Mouse (Mus musculus) olfactory bulb, adult 2 months (tissue): ENCODE measurements around the gene Slc39a11. TPM values are rescaled to one million over a fixed set of nuclear protein-coding genes. Genes with fewer than 3 reads are reported as not detected.

Experiments
- H3K27ac ChIP-seq: fragments of 200-500 bp; 2 replicates; pipeline ENCODE4 v1.5.1; 2012; ENCODE audit warnings: low read depth, low read length; ENCODE audit not compliant: insufficient read depth
- H3K4me1 ChIP-seq: fragments of 200-500 bp; 2 replicates; pipeline ENCODE4 v1.6.1; 2012; ENCODE audit warnings: low read length; ENCODE audit not compliant: control insufficient read depth, insufficient read depth
- H3K4me3 ChIP-seq: fragments of 200-500 bp; 2 replicates; pipeline ENCODE4 v1.5.1; 2012; ENCODE audit warnings: mild to moderate bottlenecking, low read depth, low read length, moderate library complexity; ENCODE audit not compliant: insufficient read depth
- CTCF ChIP-seq: fragments of 200-500 bp; IDR thresholded peaks from 2 replicates; pipeline ENCODE4 v1.5.1; 2012; ENCODE audit warnings: low read depth, mild to moderate bottlenecking, low read length, moderate library complexity; ENCODE audit not compliant: insufficient read depth
- POLR2A ChIP-seq: fragments of 200-500 bp; IDR thresholded peaks from 2 replicates; pipeline ENCODE4 v1.6.1; 2012; ENCODE audit warnings: mild to moderate bottlenecking, low read depth, low read length, moderate library complexity; ENCODE audit not compliant: insufficient read depth
- whole genome bisulfite sequencing: fragments of 180-500 bp; shearing (Covaris S2); methylation state at CpG from one replicate; pipeline ENCODE4 v1.1.7; 2018; 5-methylcytosine and 5-hydroxymethylcytosine counted together
- polyA plus RNA-seq: library from polyadenylated mRNA; stranded (reverse); fragments of >200 nt; gene quantifications from 2 replicates; pipeline ENCODE4 v1.2.4, GENCODE M21; 2012; ENCODE audit warnings: low replicate concordance; ENCODE audit not compliant: missing spikeins, insufficient read depth, insufficient read length

Gene Slc39a11
- polyA plus RNA-seq, 1 experiment: not detected

DNA sequence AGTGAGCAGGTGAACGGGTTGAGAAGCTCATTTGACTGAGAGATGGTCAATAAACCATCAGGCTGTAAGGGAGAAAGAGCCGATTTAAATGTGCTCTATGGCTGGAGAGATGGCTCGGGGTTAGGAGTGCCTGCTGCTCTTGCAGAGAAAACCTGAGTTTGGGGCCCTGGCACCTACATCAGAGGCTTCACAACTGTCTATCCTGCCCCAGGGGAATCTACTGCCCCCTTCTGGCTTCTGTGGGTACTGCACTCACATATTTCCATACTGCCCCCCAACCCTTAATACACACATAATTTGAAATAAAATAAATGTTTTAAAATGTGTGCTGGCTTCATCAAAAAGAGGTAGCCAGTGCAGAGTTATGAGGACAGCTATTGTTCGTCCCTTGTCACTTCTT is 237.3 kb downstream of the Slc39a11 start:
- TF ChIP-seq POLR2A: no peak
- TF ChIP-seq CTCF: no peak

DNA sequence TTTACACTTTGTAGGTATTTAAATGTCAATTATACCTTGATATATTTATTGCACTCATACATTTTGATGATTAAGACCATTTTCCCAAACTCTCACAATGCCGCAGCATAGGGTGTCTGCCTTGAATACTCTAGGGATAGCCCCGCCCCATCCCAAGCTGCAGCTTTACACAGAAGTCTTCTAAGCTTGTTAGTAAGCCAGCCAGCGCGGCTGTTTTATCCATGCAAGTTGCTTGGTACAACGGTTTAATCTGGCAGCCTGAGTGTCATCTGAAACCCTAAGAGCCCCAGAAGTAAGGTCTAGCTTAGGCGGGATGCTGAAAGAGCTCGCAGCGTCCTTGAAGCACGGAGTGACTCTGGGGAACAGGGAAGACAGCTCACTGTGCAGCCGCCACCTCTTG is 238.1 kb downstream of the Slc39a11 start:
- Histone ChIP-seq H3K4me3 (no peak overlapping the region), H3K4me1 (no peaks in the 10 kb centered on the region), H3K27ac (no peak overlapping the region)
- no peak for TF ChIP-seq POLR2A
- no peak for TF ChIP-seq CTCF
- 65% methylated on average over 10 of the region's 10 CpGs for WGBS

More for the DNA sequence above, 237.3 kb downstream of the Slc39a11 start:
- no peak overlapping the region for H3K27ac ChIP-seq
- no peak overlapping the region for H3K4me3 ChIP-seq
- no peaks in the 10 kb centered on the region for H3K4me1 ChIP-seq
- 88% methylated on average over 4 of the region's 4 CpGs for WGBS

DNA sequence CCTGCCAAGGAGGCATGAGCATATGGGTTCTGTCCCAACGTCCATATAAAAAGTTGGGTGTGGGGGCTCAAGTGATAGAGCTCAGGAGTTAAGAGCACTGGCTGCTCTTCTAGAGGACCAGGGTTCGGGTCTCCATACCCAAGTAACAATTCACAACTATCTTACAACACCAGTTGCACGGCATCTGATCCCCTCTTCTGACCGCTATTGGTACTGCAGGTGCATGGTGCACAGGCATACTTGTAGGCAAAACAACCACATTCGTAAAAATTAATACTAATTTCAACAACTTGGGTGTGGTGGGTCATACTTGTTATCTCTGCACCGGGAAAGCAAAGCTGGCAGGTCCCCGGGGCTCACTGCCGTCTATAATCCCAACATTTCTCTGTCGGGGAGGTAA is 240.8 kb downstream of the Slc39a11 start:
- WGBS: 97% methylated on average over 9 of the region's 9 CpGs
- TF ChIP-seq POLR2A (no peak), CTCF (no peak)

DNA sequence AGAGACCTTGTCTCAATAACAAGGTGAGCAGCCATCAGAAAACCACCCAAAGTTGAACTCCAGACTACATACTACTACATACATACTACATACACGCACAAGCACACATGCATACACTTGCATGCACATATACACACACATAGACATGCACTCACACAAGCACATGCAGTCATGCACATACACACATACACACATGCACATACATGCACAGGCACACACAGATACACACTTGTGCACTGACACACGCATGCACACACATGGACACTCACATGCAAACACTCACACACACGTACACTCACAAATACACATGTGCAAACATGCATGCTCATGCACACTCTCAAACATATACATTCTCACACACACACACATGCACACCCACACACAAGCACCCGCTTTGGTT is 242.4 kb downstream of the Slc39a11 start:
- no peak overlapping the region for H3K4me3 ChIP-seq
- H3K4me1 ChIP-seq: peaks cover 1% of the 10 kb centered on the region; the same call in 1 of the 2 replicates
- TF ChIP-seq CTCF (no peak), POLR2A (no peak)
- WGBS: over 99% methylated on average over 4 of the region's 4 CpGs
- H3K27ac ChIP-seq: no peak overlapping the region

More for the DNA sequence above, 240.8 kb downstream of the Slc39a11 start:
- H3K4me3 ChIP-seq: no peak overlapping the region
- no peak overlapping the region for H3K27ac ChIP-seq
- H3K4me1 ChIP-seq: no peaks in the 10 kb centered on the region

DNA sequence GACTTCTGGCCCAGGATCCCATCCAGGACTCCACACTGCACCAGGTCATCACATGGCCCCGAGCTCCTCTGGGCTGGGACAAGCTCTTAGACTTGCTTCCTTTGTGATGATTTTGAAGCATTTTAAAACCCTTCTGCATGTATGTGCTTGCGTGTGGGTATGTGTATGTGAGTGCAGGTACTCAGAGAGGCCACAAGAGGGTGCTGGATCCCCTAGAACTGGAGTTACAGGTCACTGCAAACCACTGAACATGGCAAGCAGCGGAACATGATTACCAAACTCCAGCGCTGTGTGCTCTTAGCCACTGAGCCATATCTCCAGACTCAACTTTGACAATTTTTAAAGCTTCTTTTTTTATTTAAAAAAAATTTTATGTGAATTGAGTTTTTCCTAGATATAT is 249.0 kb downstream of the Slc39a11 start:
- WGBS: 95% methylated on average over 4 of the region's 4 CpGs
- TF ChIP-seq POLR2A (no peak), CTCF (no peak)
- Histone ChIP-seq H3K4me3 (no peak overlapping the region), H3K4me1 (peaks cover 5% of the 10 kb centered on the region; the same call in 1 of the 2 replicates), H3K27ac (no peak overlapping the region)

DNA sequence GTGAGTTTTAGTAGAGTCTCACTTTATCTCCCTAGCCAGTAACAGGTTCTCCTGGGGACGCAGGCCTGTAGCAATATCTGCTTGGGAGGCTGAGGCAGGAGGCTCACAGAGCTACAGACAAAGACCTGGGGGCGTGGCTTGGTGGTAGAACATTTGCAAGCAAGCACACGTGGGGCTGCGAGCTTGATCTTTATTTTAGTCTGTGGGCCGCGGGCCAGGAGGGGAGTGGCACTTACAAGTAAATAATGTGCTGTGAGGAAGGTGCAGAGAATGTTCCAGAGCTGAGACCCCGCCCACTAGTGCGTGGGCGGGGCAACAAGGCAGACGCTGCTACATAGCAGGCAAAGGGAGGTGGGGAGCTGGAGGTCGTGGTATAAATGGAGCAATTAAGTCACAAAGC is 250.3 kb downstream of the Slc39a11 start:
- H3K4me3 ChIP-seq: no peak overlapping the region
- WGBS: 59% methylated on average over 11 of the region's 11 CpGs
- H3K27ac ChIP-seq: no peak overlapping the region
- H3K4me1 ChIP-seq: peaks cover 5% of the 10 kb centered on the region; the same call in 1 of the 2 replicates
- TF ChIP-seq CTCF: no peak
- no peak for TF ChIP-seq POLR2A

DNA sequence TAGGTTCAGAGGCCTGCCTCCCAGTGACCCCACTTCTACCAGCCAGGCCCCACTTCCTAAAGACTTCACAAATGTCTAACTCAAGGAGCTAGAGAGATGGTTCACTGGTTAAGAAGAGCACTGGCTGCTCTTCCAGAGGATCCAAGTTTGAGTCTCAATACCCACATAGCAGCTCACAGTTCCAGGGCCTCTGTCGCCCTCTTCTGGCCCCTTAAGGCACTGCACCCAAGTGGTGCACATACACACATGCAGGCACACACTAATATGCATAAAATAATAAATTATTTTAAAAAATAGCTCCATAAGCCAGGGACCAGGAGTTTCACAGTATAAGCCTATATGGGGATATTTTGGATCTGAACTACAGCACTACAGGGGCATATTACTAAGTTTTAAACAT is 252.5 kb downstream of the Slc39a11 start:
- no peak overlapping the region for H3K4me3 ChIP-seq
- WGBS: 77% methylated on average over 1 of the region's 1 CpGs
- peaks cover 3% of the 10 kb centered on the region; the same call in 1 of the 2 replicates for H3K4me1 ChIP-seq
- H3K27ac ChIP-seq: no peak overlapping the region
- no peak for TF ChIP-seq CTCF
- no peak for TF ChIP-seq POLR2A

DNA sequence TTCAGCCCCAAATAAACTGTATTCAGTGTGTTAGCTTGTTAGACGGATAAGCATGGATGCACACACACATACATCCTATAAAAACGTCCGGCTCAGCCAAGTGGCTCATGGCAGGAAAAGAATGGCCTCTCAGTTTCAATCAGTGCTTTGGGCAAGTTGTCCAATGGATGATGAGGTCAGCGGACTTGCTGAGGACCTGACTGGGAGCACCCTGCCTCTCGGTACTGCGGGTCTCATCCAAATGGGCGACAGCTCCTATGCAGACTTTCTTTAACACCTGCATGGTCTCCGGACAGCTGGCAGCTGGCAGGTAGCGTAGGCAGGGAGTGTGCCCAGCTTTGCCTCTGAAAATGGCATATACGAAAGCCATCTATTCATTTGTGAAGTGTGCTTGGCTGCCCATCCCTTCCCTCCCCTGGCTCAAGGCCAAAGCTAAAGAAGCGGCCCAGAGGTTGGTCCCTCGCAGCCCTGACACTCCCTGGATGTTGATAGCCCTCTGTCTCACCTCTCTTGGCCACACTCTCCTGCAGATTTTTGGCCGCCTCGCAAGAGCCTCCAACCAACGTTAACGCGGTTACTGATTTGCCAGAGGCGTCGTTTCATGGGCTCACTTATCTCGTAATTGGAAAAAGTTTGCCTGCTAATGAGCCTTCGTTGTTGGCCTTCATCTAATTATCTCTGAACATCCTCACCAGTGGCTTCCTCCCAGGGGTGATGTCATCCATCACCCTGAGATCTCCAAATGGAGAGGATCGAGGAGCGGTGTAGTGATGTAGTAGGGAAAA is 256.3 kb downstream of the Slc39a11 start:
- TF ChIP-seq POLR2A (no peak), CTCF (no peak)
- peaks cover 3% of the 10 kb centered on the region for H3K4me1 ChIP-seq
- H3K27ac ChIP-seq: no peak overlapping the region
- WGBS: 77% methylated on average over 23 of the region's 23 CpGs
- H3K4me3 ChIP-seq: no peak overlapping the region

DNA sequence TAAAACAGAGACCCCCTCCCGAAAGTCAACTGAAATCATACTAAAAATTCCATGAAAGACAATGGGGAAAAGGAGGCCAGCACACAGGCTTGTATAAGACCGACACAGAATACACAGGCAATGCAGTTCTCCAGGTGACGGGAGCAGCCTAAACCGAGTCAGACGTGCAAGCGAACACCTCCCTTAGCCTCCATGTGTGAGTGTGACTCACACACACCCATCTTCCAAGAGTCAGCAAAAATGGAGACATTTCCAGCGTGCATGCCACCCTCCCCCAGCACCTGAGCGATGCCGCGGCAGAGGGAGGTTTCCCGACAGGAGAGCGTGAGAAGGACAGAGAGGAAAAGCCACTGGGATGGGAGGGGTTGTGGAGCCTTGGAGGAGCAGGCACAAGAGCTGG is 258.2 kb downstream of the Slc39a11 start:
- peaks cover 3% of the 10 kb centered on the region for H3K4me1 ChIP-seq
- TF ChIP-seq CTCF (no peak), POLR2A (no peak)
- H3K27ac ChIP-seq: no peak overlapping the region
- no peak overlapping the region for H3K4me3 ChIP-seq
- 91% methylated on average over 12 of the region's 12 CpGs for WGBS

DNA sequence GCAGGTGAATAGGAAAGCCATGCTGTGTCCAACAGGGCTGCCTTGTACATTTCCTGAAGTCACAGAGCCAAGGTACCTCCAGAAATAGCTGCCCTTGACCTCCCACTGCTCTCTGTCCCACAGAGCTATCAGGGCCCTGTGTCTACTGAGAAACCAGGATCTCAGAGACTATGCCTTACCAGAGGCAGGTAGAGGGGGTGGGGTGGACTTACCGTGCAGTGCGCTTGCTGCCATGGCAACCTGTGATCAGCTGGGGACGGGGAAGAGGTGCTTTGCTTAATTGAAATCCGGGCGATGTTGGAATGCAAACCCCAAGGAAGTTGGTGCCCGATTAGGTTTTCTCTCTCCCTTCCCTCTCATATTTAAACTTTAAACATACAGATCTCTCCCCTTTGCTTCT is 260.2 kb downstream of the Slc39a11 start:
- Histone ChIP-seq H3K4me1 (peaks cover 11% of the 10 kb centered on the region), H3K27ac (no peak overlapping the region), H3K4me3 (no peak overlapping the region)
- no peak for TF ChIP-seq CTCF
- TF ChIP-seq POLR2A: no peak
- WGBS: 61% methylated on average over 6 of the region's 6 CpGs
